Mouse (Mus musculus): Measurements from ENCODE around the gene Rras. TPM values are rescaled to one million over a fixed set of nuclear protein-coding genes. Genes with fewer than 3 reads are reported as not detected.

The Rras gene
- polyA plus RNA-seq, 1 experiment from 2014 or later, result 53.0 TPM

GRCm38 (mm10) chr7:45068000-45068318 lies 50.2 kb downstream of the Rras start:
- Histone ChIP-seq H3K36me3 (ENCODE audit: insufficient read depth, low read length) (no peaks in the 10 kb centered on the region), H3K4me2 (ENCODE audit: low read length) (no peak overlapping the region), H3K9ac (ENCODE audit: low read depth, low read length) (no peak overlapping the region), H3K27ac (no peak overlapping the region), H3K4me1 (replicated peaks; ENCODE audit: insufficient read depth, low read length) (no peaks in the 10 kb centered on the region; the same call in 1 of the 2 replicates), H3K9me3 (replicated peaks; ENCODE audit: low read length) (no peaks in the 10 kb centered on the region), H3K27me3 (ENCODE audit: insufficient read depth, low read length) (no peaks in the 10 kb centered on the region), H3K4me3 (replicated peaks; ENCODE audit: low read depth, low read length) (no peak overlapping the region)
- ATAC-seq (replicated peaks; ENCODE audit: low FRiP score, low read depth) (no peak), DNase-seq (ENCODE audit: low spot score) (peak; percentile 80)
- 30% methylated on average over 5 of the region's 5 CpGs for WGBS
- peak; percentile 87 for TF ChIP-seq CTCF (IDR thresholded peaks at IDR 0.05; ENCODE audit: low read depth)

GRCm38 (mm10) chr7:45069671-45070070 lies 51.9 kb downstream of the Rras start:
- H3K27me3 ChIP-seq (ENCODE audit: insufficient read depth, low read length), result no peaks in the 10 kb centered on the region
- H3K9ac ChIP-seq (ENCODE audit: low read depth, low read length), result no peak overlapping the region
- no peaks in the 10 kb centered on the region for H3K36me3 ChIP-seq (ENCODE audit: insufficient read depth, low read length)
- no peak overlapping the region for H3K4me3 ChIP-seq (replicated peaks; ENCODE audit: low read depth, low read length)
- ATAC-seq (replicated peaks; ENCODE audit: low FRiP score, low read depth) (no peak), DNase-seq (ENCODE audit: low spot score) (no peak)
- H3K4me2 ChIP-seq (ENCODE audit: low read length), result no peak overlapping the region
- TF ChIP-seq CTCF (IDR thresholded peaks at IDR 0.05; ENCODE audit: low read depth), result no peak
- no peaks in the 10 kb centered on the region for H3K9me3 ChIP-seq (replicated peaks; ENCODE audit: low read length)
- H3K4me1 ChIP-seq (replicated peaks; ENCODE audit: insufficient read depth, low read length), result no peaks in the 10 kb centered on the region
- WGBS, result 83% methylated on average over 2 of the region's 2 CpGs
- no peak overlapping the region for H3K27ac ChIP-seq

Small RNA genes lying within 50 kb of the gene (microRNA-seq; reads per million reads assigned to microRNA genes)
- not detected for gene Mir7054

Other genes starting within 250 kb of the Rras start
- 57.6 and 62.4 TPM in 2 replicates for gene Nup62, start 201.9 kb upstream of the Rras start, polyA plus RNA-seq (2015; fragmentation: Nextera tagmentation; extraction: Ambion mirVana)
- 0.88 and 1.0 TPM in 2 replicates for gene Il4i1, start 201.6 kb upstream of the Rras start, polyA plus RNA-seq (2015; fragmentation: Nextera tagmentation; extraction: Ambion mirVana)
- 4.2 and 5.3 TPM in 2 replicates for gene Atf5, start 201.3 kb upstream of the Rras start, polyA plus RNA-seq (2015; fragmentation: Nextera tagmentation; extraction: Ambion mirVana)
- gene Akt1s1, start 169.0 kb upstream of the Rras start, polyA plus RNA-seq (2015; fragmentation: Nextera tagmentation; extraction: Ambion mirVana), result 108 and 111 TPM in 2 replicates
- 78.0 and 87.0 TPM in 2 replicates for gene Tbc1d17, start 168.9 kb upstream of the Rras start, polyA plus RNA-seq (2015; fragmentation: Nextera tagmentation; extraction: Ambion mirVana)
- 34.0 and 36.4 TPM in 2 replicates for gene Pnkp, start 160.8 kb upstream of the Rras start, polyA plus RNA-seq (2015; fragmentation: Nextera tagmentation; extraction: Ambion mirVana)
- gene Ptov1, start 148.2 kb upstream of the Rras start, polyA plus RNA-seq (2015; fragmentation: Nextera tagmentation; extraction: Ambion mirVana), result 377 and 412 TPM in 2 replicates
- 91.4 and 97.8 TPM in 2 replicates for gene Med25, start 125.2 kb upstream of the Rras start, polyA plus RNA-seq (2015; fragmentation: Nextera tagmentation; extraction: Ambion mirVana)
- gene Fuz, start 121.9 kb upstream of the Rras start, polyA plus RNA-seq (2015; fragmentation: Nextera tagmentation; extraction: Ambion mirVana), result 19.9 and 21.1 TPM in 2 replicates
- gene Ap2a1, start 88.5 kb upstream of the Rras start, polyA plus RNA-seq (2015; fragmentation: Nextera tagmentation; extraction: Ambion mirVana), result 55.8 and 55.9 TPM in 2 replicates
- 0.13 and 0.14 TPM in 2 replicates for gene Tsks, start 74.8 kb upstream of the Rras start, polyA plus RNA-seq (2015; fragmentation: Nextera tagmentation; extraction: Ambion mirVana)
- gene Cpt1c, start 43.1 kb upstream of the Rras start, polyA plus RNA-seq (2015; fragmentation: Nextera tagmentation; extraction: Ambion mirVana), result 13.2 and 13.7 TPM in 2 replicates
- 414 and 449 TPM in 2 replicates for gene Prmt1, start 31.4 kb upstream of the Rras start, polyA plus RNA-seq (2015; fragmentation: Nextera tagmentation; extraction: Ambion mirVana)
- 73.6 and 76.0 TPM in 2 replicates for gene Irf3, start 20.3 kb upstream of the Rras start, polyA plus RNA-seq (2015; fragmentation: Nextera tagmentation; extraction: Ambion mirVana)
- gene Bcl2l12, start 19.2 kb upstream of the Rras start, polyA plus RNA-seq (2015; fragmentation: Nextera tagmentation; extraction: Ambion mirVana), result 42.8 and 43.4 TPM in 2 replicates
- gene Scaf1, start 1.6 kb upstream of the Rras start, polyA plus RNA-seq (2015; fragmentation: Nextera tagmentation; extraction: Ambion mirVana), result 25.6 and 27.3 TPM in 2 replicates
- 5.8 and 6.1 TPM in 2 replicates for gene Prr12, start 34.9 kb downstream of the Rras start, polyA plus RNA-seq (2015; fragmentation: Nextera tagmentation; extraction: Ambion mirVana)
- gene Nosip, start 44.5 kb downstream of the Rras start, polyA plus RNA-seq (2015; fragmentation: Nextera tagmentation; extraction: Ambion mirVana), result 65.0 and 65.3 TPM in 2 replicates
- 44.3 and 45.1 TPM in 2 replicates for gene Prrg2, start 44.7 kb downstream of the Rras start, polyA plus RNA-seq (2015; fragmentation: Nextera tagmentation; extraction: Ambion mirVana)
- 215 and 228 TPM in 2 replicates for gene Rcn3, start 74.3 kb downstream of the Rras start, polyA plus RNA-seq (2015; fragmentation: Nextera tagmentation; extraction: Ambion mirVana)
- gene Fcgrt, start 85.9 kb downstream of the Rras start, polyA plus RNA-seq (2015; fragmentation: Nextera tagmentation; extraction: Ambion mirVana), result 134 and 145 TPM in 2 replicates
- 1,486 and 1,553 TPM in 2 replicates for gene Rps11, start 106.5 kb downstream of the Rras start, polyA plus RNA-seq (2015; fragmentation: Nextera tagmentation; extraction: Ambion mirVana)
- gene Rpl13a, start 110.8 kb downstream of the Rras start, polyA plus RNA-seq (2015; fragmentation: Nextera tagmentation; extraction: Ambion mirVana), result 1,804 and 1,959 TPM in 2 replicates
- gene Gm45713, start 118.3 kb downstream of the Rras start, polyA plus RNA-seq (2015; fragmentation: Nextera tagmentation; extraction: Ambion mirVana), result 0.83 and 1.3 TPM in 2 replicates
- gene Flt3l, start 118.5 kb downstream of the Rras start, polyA plus RNA-seq (2015; fragmentation: Nextera tagmentation; extraction: Ambion mirVana), result 2.2 and 2.4 TPM in 2 replicates
- gene Pih1d1, start 136.3 kb downstream of the Rras start, polyA plus RNA-seq (2015; fragmentation: Nextera tagmentation; extraction: Ambion mirVana), result 81.3 and 88.6 TPM in 2 replicates
- gene Aldh16a1, start 136.6 kb downstream of the Rras start, polyA plus RNA-seq (2015; fragmentation: Nextera tagmentation; extraction: Ambion mirVana), result 55.4 and 62.7 TPM in 2 replicates
- 0.17 TPM in 2 replicates for gene Slc17a7, start 146.0 kb downstream of the Rras start, polyA plus RNA-seq (2015; fragmentation: Nextera tagmentation; extraction: Ambion mirVana)
- not detected in 2 replicates for gene Gfy, start 161.6 kb downstream of the Rras start, polyA plus RNA-seq (2015; fragmentation: Nextera tagmentation; extraction: Ambion mirVana)
- gene Pth2, start 163.0 kb downstream of the Rras start, polyA plus RNA-seq (2015; fragmentation: Nextera tagmentation; extraction: Ambion mirVana), result not detected in 2 replicates
- 0.36 and 0.43 TPM in 2 replicates for gene Ccdc155, start 186.9 kb downstream of the Rras start, polyA plus RNA-seq (2015; fragmentation: Nextera tagmentation; extraction: Ambion mirVana)
- gene Dkkl1, start 194.2 kb downstream of the Rras start, polyA plus RNA-seq (2015; fragmentation: Nextera tagmentation; extraction: Ambion mirVana), result 0.47 and 1.3 TPM in 2 replicates
- gene Tead2, start 197.8 kb downstream of the Rras start, polyA plus RNA-seq (2015; fragmentation: Nextera tagmentation; extraction: Ambion mirVana), result 94.3 and 112 TPM in 2 replicates
- gene Cd37, start 221.2 kb downstream of the Rras start, polyA plus RNA-seq (2015; fragmentation: Nextera tagmentation; extraction: Ambion mirVana), result 2.1 and 2.6 TPM in 2 replicates
- 0.18 and 0.45 TPM in 2 replicates for gene Slc6a16, start 223.1 kb downstream of the Rras start, polyA plus RNA-seq (2015; fragmentation: Nextera tagmentation; extraction: Ambion mirVana)

Data from kidney, postnatal 0 days (tissue).